Mouse (Mus musculus): ENCODE measurements around the gene Clpx. TPM values are rescaled to one million over a fixed set of nuclear protein-coding genes. Genes with fewer than 3 reads are reported as not detected.

The Clpx gene
- total and polyA plus RNA-seq, 2 experiments from 2014 or later: 20.6 to 40.1 TPM

GRCm38 (mm10) chr9:65356561-65356960 is 62.5 kb downstream of the Clpx start:
- Histone ChIP-seq H3K27ac (ENCODE audit: low read depth, low read length) (no peak overlapping the region), H3K27me3 (ENCODE audit: insufficient read depth, low read length) (no peaks in the 10 kb centered on the region), H3K4me1 (ENCODE audit: insufficient read depth, low read length) (no peaks in the 10 kb centered on the region), H3K4me3 (ENCODE audit: low read depth, low read length) (no peak overlapping the region), H3K4me2 (ENCODE audit: low read depth, low read length, poor library complexity, severe bottlenecking) (no peak overlapping the region), H3K9me3 (ENCODE audit: low read length) (no peaks in the 10 kb centered on the region), H3K36me3 (ENCODE audit: insufficient read depth, low read length) (peaks cover 52% of the 10 kb centered on the region), H3K9ac (replicated peaks; ENCODE audit: low read length, poor library complexity, severe bottlenecking) (no peak overlapping the region)
- WGBS: 88% methylated on average over 7 of the region's 7 CpGs
- DNase-seq (ENCODE audit: low spot score): no peak
- TF ChIP-seq CTCF (IDR thresholded peaks at IDR 0.05): no peak
- ATAC-seq (ENCODE audit: low FRiP score): no peak

- H3K4me1 ChIP-seq (ENCODE audit: insufficient read depth, low read length): no peaks in the 10 kb centered on the region
- ATAC-seq (ENCODE audit: low FRiP score) (no peak), DNase-seq (ENCODE audit: low spot score) (no peak)
- WGBS: 89% methylated on average over 2 of the region's 2 CpGs
- H3K27ac ChIP-seq (ENCODE audit: low read depth, low read length): no peak overlapping the region
- H3K4me3 ChIP-seq (ENCODE audit: low read depth, low read length): no peak overlapping the region
- no peak for TF ChIP-seq CTCF (IDR thresholded peaks at IDR 0.05)
- no peaks in the 10 kb centered on the region for H3K9me3 ChIP-seq (ENCODE audit: low read length)
- H3K27me3 ChIP-seq (ENCODE audit: insufficient read depth, low read length): no peaks in the 10 kb centered on the region
- H3K36me3 ChIP-seq (ENCODE audit: insufficient read depth, low read length): peaks cover 53% of the 10 kb centered on the region
- no peak overlapping the region for H3K4me2 ChIP-seq (ENCODE audit: low read depth, low read length, poor library complexity, severe bottlenecking)
- H3K9ac ChIP-seq (replicated peaks; ENCODE audit: low read length, poor library complexity, severe bottlenecking): no peak overlapping the region
Measured at GRCm38 (mm10) chr9:65356971-65357370, 62.9 kb downstream of the Clpx start.

- Histone ChIP-seq H3K9me3 (ENCODE audit: low read length) (no peaks in the 10 kb centered on the region), H3K9ac (replicated peaks; ENCODE audit: low read length, poor library complexity, severe bottlenecking) (no peak overlapping the region), H3K4me1 (ENCODE audit: insufficient read depth, low read length) (no peaks in the 10 kb centered on the region), H3K4me2 (ENCODE audit: low read depth, low read length, poor library complexity, severe bottlenecking) (no peak overlapping the region), H3K4me3 (ENCODE audit: low read depth, low read length) (no peak overlapping the region), H3K27ac (ENCODE audit: low read depth, low read length) (no peak overlapping the region), H3K36me3 (ENCODE audit: insufficient read depth, low read length) (peaks cover 50% of the 10 kb centered on the region), H3K27me3 (ENCODE audit: insufficient read depth, low read length) (no peaks in the 10 kb centered on the region)
- no peak for DNase-seq (ENCODE audit: low spot score)
- 100% methylated on average over 1 of the region's 1 CpGs for WGBS
- no peak for ATAC-seq (ENCODE audit: low FRiP score)
- TF ChIP-seq CTCF (IDR thresholded peaks at IDR 0.05): no peak
Measured at GRCm38 (mm10) chr9:65358956-65359480, 65.0 kb downstream of the Clpx start.

DNA sequence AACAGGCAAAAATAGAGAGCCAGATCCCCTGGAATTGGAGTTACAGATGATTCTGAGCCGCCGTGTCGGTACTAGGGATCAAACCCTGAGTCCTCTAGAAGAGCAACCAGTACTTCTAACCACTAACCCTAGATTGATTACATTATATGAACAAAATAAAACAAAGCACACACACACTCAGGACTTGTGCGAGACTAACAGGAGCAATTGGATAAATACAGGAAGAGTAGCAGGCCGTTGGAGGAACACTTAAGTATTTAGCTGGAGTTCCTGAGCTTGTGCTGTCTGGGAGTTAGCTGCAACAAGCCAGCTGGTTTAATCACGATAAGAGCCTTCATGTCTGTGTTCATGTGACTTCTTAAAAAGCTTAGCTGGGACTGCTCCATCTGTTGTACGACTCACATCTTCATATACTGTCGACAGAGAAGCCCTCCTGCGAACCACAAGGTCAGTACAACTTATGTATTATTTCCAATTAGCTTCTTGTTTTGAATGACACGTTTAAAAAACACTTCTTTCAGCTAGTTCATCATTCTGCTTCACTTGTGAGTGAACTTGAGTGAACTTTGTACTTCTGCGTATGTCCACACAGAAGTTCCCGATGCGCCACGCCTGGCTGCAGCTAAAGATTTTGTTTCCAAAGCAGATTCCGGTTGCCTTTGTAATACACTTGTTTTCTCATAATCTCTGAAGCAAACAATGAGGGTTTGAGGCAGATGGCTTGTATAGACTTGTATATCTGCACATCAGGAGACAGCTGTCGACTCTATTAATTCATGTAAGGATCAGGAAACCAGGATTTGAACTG is 66.8 kb downstream of the Clpx start, which contains the start of gene Ubap1l:
Gene Ubap1l (plus strand): TSS at position 401 of the 808 bp plus-strand sequence.
- WGBS: 93% methylated on average over 16 of the region's 16 CpGs
- peaks cover 47% of the 10 kb centered on the region for H3K36me3 ChIP-seq (ENCODE audit: insufficient read depth, low read length)
- TF ChIP-seq CTCF (IDR thresholded peaks at IDR 0.05): no peak

GRCm38 (mm10) chr9:65363684-65364083 is 69.6 kb downstream of the Clpx start:
- Histone ChIP-seq H3K4me2 (ENCODE audit: low read depth, low read length, poor library complexity, severe bottlenecking) (no peak overlapping the region), H3K27me3 (ENCODE audit: insufficient read depth, low read length) (no peaks in the 10 kb centered on the region), H3K36me3 (ENCODE audit: insufficient read depth, low read length) (peaks cover 24% of the 10 kb centered on the region), H3K4me1 (ENCODE audit: insufficient read depth, low read length) (no peaks in the 10 kb centered on the region), H3K27ac (ENCODE audit: low read depth, low read length) (no peak overlapping the region), H3K4me3 (ENCODE audit: low read depth, low read length) (no peak overlapping the region), H3K9me3 (ENCODE audit: low read length) (no peaks in the 10 kb centered on the region), H3K9ac (replicated peaks; ENCODE audit: low read length, poor library complexity, severe bottlenecking) (no peak overlapping the region)
- 76% methylated on average over 9 of the region's 9 CpGs for WGBS
- no peak for ATAC-seq (ENCODE audit: low FRiP score)
- DNase-seq (ENCODE audit: low spot score): no peak
- TF ChIP-seq CTCF (IDR thresholded peaks at IDR 0.05): no peak

More for the DNA sequence above, 66.8 kb downstream of the Clpx start, which contains the start of gene Ubap1l:
- Histone ChIP-seq H3K9me3 (ENCODE audit: low read length) (no peaks in the 10 kb centered on the region), H3K9ac (replicated peaks; ENCODE audit: low read length, poor library complexity, severe bottlenecking) (no peak within 1 kb of the TSS), H3K4me2 (ENCODE audit: low read depth, low read length, poor library complexity, severe bottlenecking) (no peak within 1 kb of the TSS), H3K4me3 (ENCODE audit: low read depth, low read length) (no peak within 1 kb of the TSS), H3K27me3 (ENCODE audit: insufficient read depth, low read length) (no peaks in the 10 kb centered on the region), H3K4me1 (ENCODE audit: insufficient read depth, low read length) (no peaks in the 10 kb centered on the region), H3K27ac (ENCODE audit: low read depth, low read length) (no peak within 1 kb of the TSS)
- no peak for ATAC-seq (ENCODE audit: low FRiP score)
- DNase-seq (ENCODE audit: low spot score): no peak

DNA sequence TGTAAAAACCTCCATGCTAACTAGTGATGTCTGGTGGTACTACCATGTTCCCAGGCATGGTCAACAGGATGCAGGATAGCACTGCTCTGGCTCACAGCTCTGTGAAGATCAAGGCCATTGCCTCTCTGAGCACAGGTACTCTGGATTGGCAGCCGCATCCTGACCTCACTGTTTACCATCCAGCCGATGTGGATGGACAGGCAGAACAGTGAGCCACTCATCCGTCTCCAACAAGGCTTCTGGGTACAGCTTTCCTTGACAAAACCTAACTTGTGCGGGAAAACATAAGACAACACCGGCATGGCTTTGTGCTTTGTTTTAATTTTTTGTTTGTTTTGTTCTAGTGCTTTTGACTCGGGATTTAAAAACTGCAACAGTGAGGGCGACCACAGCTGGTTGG is 71.7 kb downstream of the Clpx start:
- DNase-seq (ENCODE audit: low spot score): no peak
- peaks cover 10% of the 10 kb centered on the region for H3K36me3 ChIP-seq (ENCODE audit: insufficient read depth, low read length)
- no peaks in the 10 kb centered on the region for H3K27me3 ChIP-seq (ENCODE audit: insufficient read depth, low read length)
- H3K27ac ChIP-seq (ENCODE audit: low read depth, low read length): no peak overlapping the region
- no peak overlapping the region for H3K9ac ChIP-seq (replicated peaks; ENCODE audit: low read length, poor library complexity, severe bottlenecking)
- no peaks in the 10 kb centered on the region for H3K9me3 ChIP-seq (ENCODE audit: low read length)
- ATAC-seq (ENCODE audit: low FRiP score): no peak
- H3K4me2 ChIP-seq (ENCODE audit: low read depth, low read length, poor library complexity, severe bottlenecking): no peak overlapping the region
- WGBS: 92% methylated on average over 7 of the region's 7 CpGs
- no peak for TF ChIP-seq CTCF (IDR thresholded peaks at IDR 0.05)
- H3K4me1 ChIP-seq (ENCODE audit: insufficient read depth, low read length): no peaks in the 10 kb centered on the region
- no peak overlapping the region for H3K4me3 ChIP-seq (ENCODE audit: low read depth, low read length)
